Mouse (Mus musculus): ENCODE measurements around the gene Lipn. TPM values are rescaled to one million over a fixed set of nuclear protein-coding genes. Genes with fewer than 3 reads are reported as not detected.

The Lipn gene
- not detected in 2 replicates for polyA plus RNA-seq (2015; fragmentation: Nextera tagmentation; extraction: Ambion mirVana)

DNA sequence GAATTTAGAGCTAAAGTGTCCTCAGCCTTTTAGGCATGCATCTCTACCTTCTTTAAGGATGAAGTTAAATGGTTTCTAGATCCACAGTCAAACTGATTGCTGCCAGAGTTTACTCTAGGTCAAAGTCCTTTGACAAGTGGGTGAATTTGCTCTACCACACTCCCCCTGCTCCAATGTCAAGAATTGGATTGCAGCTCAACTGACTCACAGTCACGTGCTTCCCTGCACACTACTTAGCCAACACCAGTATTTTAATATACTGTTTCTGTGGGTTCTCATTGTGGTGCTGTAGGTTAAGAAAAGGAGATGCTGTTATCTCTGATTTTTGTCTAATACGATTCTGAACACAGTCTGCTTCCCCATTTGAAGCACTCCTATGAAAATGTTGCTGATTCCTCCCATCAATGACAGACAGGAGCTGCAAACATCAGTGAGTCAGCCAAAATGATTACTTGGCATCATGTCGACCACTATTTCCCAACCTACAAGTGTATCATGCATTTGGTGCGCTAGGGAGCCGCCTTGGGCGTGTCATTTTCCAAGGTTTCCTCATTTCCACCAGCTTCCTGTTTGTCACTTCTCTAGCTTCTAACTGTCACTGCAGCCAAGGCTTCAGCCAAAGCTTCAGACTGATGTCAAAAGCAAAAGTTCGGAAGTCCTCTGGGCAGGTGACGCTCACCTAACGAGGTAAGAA lies at the start of gene Lipn:
TSS of gene Lipn (plus strand) at position 580 of the 694 bp plus-strand sequence.
- Histone ChIP-seq H3K36me3 (no peaks in the 10 kb centered on the region), H3K4me1 (replicated peaks) (no peaks in the 10 kb centered on the region), H3K4me2 (no peak within 1 kb of the TSS), H3K27ac (no peak within 1 kb of the TSS), H3K9me3 (replicated peaks) (no peaks in the 10 kb centered on the region), H3K9ac (no peak within 1 kb of the TSS), H3K4me3 (replicated peaks) (no peak within 1 kb of the TSS), H3K27me3 (no peaks in the 10 kb centered on the region)
- DNase-seq (no peak), ATAC-seq (ENCODE audit: low read depth) (no peak)
- WGBS (ENCODE audit: insufficient replicate concordance): 64% methylated on average over 9 of the region's 9 CpGs

DNA sequence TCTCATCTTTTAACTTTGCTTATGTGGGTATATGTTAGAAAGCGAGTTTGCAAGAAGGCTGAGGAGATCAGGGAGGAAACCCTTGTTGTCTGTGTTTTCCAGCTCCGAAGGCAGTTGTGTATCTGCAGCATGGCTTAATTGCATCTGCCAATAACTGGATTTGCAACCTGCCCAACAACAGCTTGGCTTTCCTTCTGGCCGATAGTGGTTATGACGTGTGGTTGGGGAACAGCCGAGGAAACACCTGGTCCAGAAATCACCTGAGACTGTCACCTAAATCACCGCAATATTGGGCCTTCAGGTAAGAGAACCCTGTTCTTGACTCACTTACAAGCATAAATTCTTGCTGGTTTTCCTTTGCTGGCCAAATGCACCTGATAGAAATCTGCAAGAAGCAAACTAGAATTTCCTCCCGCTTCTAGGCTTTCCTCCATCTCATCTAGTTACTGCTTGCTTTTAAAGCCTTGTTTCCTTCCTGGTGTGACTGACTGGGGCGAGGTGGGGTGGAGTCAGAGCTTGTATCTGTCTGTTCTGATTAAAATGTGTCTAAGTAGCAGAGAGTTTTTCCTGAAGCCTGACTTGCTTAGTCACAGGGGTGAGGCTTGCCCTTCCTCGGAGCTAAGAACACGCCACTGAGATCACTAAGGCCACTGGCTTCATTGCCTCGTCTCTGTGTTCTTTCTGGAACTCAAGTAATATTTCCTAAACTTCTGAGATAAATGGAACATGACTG lies 45.6 kb upstream of the Lipn start:
- Histone ChIP-seq H3K27me3 (no peaks in the 10 kb centered on the region), H3K4me3 (replicated peaks) (no peak overlapping the region), H3K9ac (no peak overlapping the region), H3K36me3 (no peaks in the 10 kb centered on the region), H3K9me3 (replicated peaks) (no peaks in the 10 kb centered on the region), H3K4me2 (no peak overlapping the region), H3K27ac (no peak overlapping the region), H3K4me1 (replicated peaks) (no peaks in the 10 kb centered on the region)
- ATAC-seq (ENCODE audit: low read depth) (no peak), DNase-seq (no peak)
- 64% methylated on average over 11 of the region's 11 CpGs for WGBS (ENCODE audit: insufficient replicate concordance)

DNA sequence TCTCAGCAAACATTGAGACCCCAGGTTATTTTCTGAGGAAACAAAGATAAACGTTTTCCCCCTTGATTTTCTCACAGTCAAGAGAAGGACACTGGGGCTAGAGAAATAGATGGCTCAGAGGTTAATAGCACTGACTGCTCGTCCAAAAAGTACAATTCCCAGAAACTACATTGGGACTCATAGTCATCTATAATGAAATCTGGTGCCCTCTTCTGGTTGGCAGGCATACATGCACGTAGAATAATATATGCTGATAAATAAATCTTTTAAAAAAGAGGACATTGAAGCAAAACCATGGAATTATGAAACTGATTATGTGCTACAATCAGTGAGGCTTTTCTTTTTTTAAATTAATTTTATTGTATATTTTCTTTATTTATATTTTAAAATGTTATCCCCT lies 44.4 kb upstream of the Lipn start:
- 27% methylated on average over 3 of the region's 3 CpGs for WGBS (ENCODE audit: insufficient replicate concordance)
- no peaks in the 10 kb centered on the region for H3K36me3 ChIP-seq
- DNase-seq (no peak), ATAC-seq (ENCODE audit: low read depth) (no peak)
- H3K4me1 ChIP-seq (replicated peaks): no peaks in the 10 kb centered on the region
- no peaks in the 10 kb centered on the region for H3K9me3 ChIP-seq (replicated peaks)
- H3K9ac ChIP-seq: no peak overlapping the region
- no peak overlapping the region for H3K4me3 ChIP-seq (replicated peaks)
- no peak overlapping the region for H3K4me2 ChIP-seq
- H3K27ac ChIP-seq: no peak overlapping the region
- no peaks in the 10 kb centered on the region for H3K27me3 ChIP-seq

DNA sequence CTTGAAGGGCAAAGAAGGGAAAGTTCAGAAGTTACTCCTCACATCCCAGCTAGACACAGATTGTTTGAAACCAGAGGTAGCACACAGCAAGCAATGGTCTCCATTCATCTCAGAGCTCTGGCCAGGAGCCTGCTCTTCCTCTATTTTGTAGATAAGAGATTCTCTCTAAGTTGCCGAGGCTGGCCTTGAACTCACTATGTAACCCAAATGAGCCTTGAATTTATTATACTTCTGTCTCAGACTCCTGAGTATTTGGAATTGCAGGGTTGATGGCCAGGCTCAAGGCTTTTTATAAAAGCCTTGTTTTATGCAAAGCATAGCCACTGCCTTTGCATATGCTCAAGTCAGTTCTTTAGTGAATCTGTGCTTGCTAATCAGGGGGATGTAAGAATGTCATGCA lies 27.4 kb upstream of the Lipn start:
- DNase-seq (no peak), ATAC-seq (ENCODE audit: low read depth) (no peak)
- no peaks in the 10 kb centered on the region for H3K36me3 ChIP-seq
- H3K4me2 ChIP-seq: no peak overlapping the region
- WGBS (ENCODE audit: insufficient replicate concordance): 50% methylated on average over 1 of the region's 1 CpGs
- no peaks in the 10 kb centered on the region for H3K9me3 ChIP-seq (replicated peaks)
- no peak overlapping the region for H3K9ac ChIP-seq
- no peak overlapping the region for H3K4me3 ChIP-seq (replicated peaks)
- no peaks in the 10 kb centered on the region for H3K27me3 ChIP-seq
- no peaks in the 10 kb centered on the region for H3K4me1 ChIP-seq (replicated peaks)
- H3K27ac ChIP-seq: no peak overlapping the region

DNA sequence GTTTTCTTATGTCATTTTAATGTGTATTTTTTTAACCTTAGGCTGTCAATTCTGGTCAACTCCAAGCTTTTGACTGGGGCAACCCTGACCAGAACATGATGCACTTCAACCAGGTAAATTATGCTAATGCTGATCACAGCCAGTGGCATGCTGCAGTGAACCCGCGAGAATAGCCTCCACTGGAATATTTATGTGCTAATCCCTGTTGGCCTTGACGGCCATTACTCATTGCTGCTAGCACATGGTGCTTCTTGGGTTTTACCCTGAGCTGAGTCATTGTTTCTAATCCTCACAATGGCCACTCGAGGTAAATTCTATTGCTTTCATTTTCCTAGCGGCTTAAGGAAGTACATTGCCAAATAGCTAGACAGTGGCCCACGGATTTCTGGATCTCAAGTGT lies 24.1 kb upstream of the Lipn start:
- Histone ChIP-seq H3K4me2 (no peak overlapping the region), H3K27ac (no peak overlapping the region), H3K9me3 (replicated peaks) (no peaks in the 10 kb centered on the region), H3K9ac (no peak overlapping the region), H3K27me3 (no peaks in the 10 kb centered on the region), H3K4me1 (replicated peaks) (no peaks in the 10 kb centered on the region), H3K36me3 (no peaks in the 10 kb centered on the region), H3K4me3 (replicated peaks) (no peak overlapping the region)
- no peak for DNase-seq
- no peak for ATAC-seq (ENCODE audit: low read depth)
- WGBS (ENCODE audit: insufficient replicate concordance): 55% methylated on average over 6 of the region's 6 CpGs

DNA sequence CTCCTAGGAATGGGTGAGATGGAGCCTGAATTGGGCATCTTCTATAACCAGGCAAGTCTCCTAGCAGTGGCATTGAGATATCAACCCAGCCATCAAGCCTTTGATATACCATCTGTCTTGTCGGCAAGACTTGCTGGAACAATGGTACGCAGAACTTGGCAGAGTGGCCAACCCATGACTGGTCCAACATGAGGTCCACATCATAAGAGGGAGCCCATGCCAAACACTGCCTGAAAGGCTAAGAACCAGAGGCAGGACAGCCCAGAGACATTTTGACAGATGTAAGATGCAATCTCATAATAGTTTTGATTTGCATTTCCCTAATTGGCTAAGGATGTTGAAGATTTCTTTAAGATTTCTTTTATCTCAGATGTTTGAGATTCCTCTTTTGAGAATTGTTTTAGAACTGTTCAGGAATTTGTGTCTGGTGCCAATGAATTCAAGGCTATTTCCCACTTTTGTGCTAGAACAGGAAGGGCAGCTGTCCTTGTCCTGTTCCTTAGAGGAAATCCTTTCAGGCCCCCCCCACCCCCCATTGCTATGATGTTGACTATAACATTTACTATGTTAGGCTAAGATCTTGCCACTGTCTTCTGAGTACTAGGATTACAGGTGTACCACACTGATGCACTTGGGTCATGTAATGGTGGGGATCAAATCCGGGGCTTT lies 17.7 kb upstream of the Lipn start:
- Histone ChIP-seq H3K9ac (no peak overlapping the region), H3K4me3 (replicated peaks) (no peak overlapping the region), H3K4me2 (no peak overlapping the region), H3K27me3 (no peaks in the 10 kb centered on the region), H3K36me3 (no peaks in the 10 kb centered on the region), H3K4me1 (replicated peaks) (no peaks in the 10 kb centered on the region), H3K27ac (no peak overlapping the region), H3K9me3 (replicated peaks) (no peaks in the 10 kb centered on the region)
- ATAC-seq (ENCODE audit: low read depth) (no peak), DNase-seq (no peak)
- WGBS (ENCODE audit: insufficient replicate concordance): 69% methylated on average over 3 of the region's 3 CpGs

DNA sequence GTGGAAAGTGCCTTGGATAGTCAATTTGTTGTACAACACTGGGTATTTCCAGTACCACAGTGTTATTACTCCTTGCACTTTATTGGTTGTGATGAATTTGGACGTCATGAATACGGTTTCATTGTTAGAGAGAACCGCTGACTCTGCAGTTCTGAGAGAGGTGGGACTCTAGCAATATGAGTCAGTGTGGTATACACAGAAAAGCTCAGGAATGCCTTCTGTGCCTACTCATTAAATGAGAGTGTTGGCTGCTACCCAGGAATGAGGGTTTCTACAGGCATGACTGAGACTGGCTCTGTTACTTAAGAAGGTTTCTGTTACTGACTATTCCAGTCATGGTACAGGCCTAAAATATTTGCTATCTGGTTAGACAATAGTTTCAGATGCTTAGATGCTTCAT lies 15.7 kb upstream of the Lipn start:
- no peaks in the 10 kb centered on the region for H3K4me1 ChIP-seq (replicated peaks)
- DNase-seq (no peak), ATAC-seq (ENCODE audit: low read depth) (no peak)
- no peaks in the 10 kb centered on the region for H3K36me3 ChIP-seq
- WGBS (ENCODE audit: insufficient replicate concordance): 70% methylated on average over 3 of the region's 3 CpGs
- H3K9ac ChIP-seq: no peak overlapping the region
- H3K4me3 ChIP-seq (replicated peaks): no peak overlapping the region
- no peak overlapping the region for H3K4me2 ChIP-seq
- no peak overlapping the region for H3K27ac ChIP-seq
- H3K9me3 ChIP-seq (replicated peaks): no peaks in the 10 kb centered on the region
- H3K27me3 ChIP-seq: no peaks in the 10 kb centered on the region

DNA sequence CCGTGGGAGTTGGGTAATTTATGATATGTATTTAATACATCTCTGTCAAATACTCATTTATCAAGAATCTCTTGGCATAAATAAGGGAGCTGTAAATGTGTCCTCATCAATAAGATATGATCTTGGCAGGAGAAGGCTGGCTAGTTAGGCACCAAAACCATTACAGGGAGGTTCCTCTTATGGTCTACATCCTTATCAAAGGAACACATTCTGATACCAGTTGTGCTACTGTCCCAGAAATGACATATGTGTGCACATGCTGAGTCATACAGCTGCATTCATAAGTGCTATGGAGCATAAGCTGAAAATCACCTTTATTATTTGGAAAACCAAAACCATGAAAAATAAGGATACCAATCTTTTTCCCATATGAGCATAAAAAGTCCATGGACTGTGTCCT lies 3.6 kb upstream of the Lipn start:
- H3K27ac ChIP-seq: no peak overlapping the region
- H3K36me3 ChIP-seq: no peaks in the 10 kb centered on the region
- 37% methylated on average over 1 of the region's 1 CpGs for WGBS (ENCODE audit: insufficient replicate concordance)
- no peak overlapping the region for H3K4me3 ChIP-seq (replicated peaks)
- H3K4me1 ChIP-seq (replicated peaks): no peaks in the 10 kb centered on the region
- DNase-seq: no peak
- H3K9me3 ChIP-seq (replicated peaks): no peaks in the 10 kb centered on the region
- no peak for ATAC-seq (ENCODE audit: low read depth)
- no peak overlapping the region for H3K9ac ChIP-seq
- H3K27me3 ChIP-seq: no peaks in the 10 kb centered on the region
- no peak overlapping the region for H3K4me2 ChIP-seq

DNA sequence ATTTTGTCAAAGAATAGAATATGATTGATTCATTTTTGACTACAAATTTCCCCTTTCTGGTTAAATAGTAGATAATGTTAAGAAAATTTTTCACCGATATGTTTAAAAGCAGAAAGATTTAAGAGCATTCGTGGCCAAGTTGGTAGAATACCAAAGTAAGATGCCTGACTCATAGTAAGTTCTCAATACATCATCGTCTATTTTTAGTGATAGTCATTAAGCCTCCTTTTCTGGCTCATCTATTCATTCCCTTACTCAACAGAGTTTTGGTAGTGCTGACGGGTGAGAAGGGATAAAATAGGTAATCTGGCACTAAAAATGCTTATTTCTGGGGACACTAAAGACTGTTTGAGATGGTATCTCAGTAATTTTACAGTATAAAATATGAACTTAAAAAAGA lies 3.1 kb upstream of the Lipn start:
- no peak overlapping the region for H3K27ac ChIP-seq
- H3K4me3 ChIP-seq (replicated peaks): no peak overlapping the region
- WGBS (ENCODE audit: insufficient replicate concordance): 61% methylated on average over 4 of the region's 4 CpGs
- no peak overlapping the region for H3K9ac ChIP-seq
- no peaks in the 10 kb centered on the region for H3K36me3 ChIP-seq
- DNase-seq (no peak), ATAC-seq (ENCODE audit: low read depth) (no peak)
- H3K4me1 ChIP-seq (replicated peaks): no peaks in the 10 kb centered on the region
- no peak overlapping the region for H3K4me2 ChIP-seq
- no peaks in the 10 kb centered on the region for H3K9me3 ChIP-seq (replicated peaks)
- H3K27me3 ChIP-seq: no peaks in the 10 kb centered on the region

DNA sequence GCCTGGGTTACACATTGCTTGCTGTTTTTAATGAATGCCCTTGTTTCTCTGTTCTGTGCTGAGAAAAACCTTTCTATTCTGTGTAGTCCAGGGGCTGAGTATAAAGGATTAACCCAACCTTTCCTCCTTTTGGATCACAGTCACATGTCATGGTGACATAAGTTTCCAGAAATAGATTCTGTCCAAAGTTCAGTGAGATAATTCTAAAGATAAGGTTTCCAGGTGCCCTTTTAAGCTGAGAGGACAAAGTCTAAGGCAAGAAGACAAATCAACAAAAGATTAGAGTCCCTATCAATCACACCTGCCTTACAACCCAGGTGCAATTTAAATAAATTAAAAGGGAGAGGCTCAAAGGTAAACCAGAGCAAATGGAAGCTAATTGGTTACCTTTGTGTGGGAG lies 7.1 kb downstream of the Lipn start:
- Histone ChIP-seq H3K9ac (no peak overlapping the region), H3K27me3 (no peaks in the 10 kb centered on the region), H3K9me3 (replicated peaks) (no peaks in the 10 kb centered on the region), H3K4me1 (replicated peaks) (no peaks in the 10 kb centered on the region), H3K4me2 (no peak overlapping the region), H3K4me3 (replicated peaks) (no peak overlapping the region), H3K27ac (no peak overlapping the region), H3K36me3 (no peaks in the 10 kb centered on the region)
- DNase-seq (no peak), ATAC-seq (ENCODE audit: low read depth) (no peak)

DNA sequence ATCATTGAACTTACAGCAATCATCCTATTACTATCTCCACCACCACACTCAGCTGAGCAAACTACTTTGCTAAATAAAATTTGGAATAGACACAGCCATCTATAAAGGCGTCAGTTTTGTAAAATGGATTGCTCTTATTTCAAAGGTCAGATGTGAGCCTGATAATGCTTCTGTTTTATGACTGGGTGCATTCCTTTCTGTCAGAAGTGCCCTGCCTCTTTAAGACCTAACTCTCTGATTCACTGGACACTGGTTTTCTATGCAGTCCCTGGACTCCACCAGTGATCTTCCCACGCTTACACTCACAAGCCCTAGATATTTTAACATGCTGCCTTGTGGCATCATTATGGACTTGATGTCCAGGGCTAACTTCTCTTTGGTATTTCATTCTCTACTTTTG lies 11.0 kb downstream of the Lipn start:
- no peak overlapping the region for H3K27ac ChIP-seq
- DNase-seq (no peak), ATAC-seq (ENCODE audit: low read depth) (no peak)
- H3K9ac ChIP-seq: no peak overlapping the region
- H3K9me3 ChIP-seq (replicated peaks): no peaks in the 10 kb centered on the region
- no peaks in the 10 kb centered on the region for H3K4me1 ChIP-seq (replicated peaks)
- no peak overlapping the region for H3K4me3 ChIP-seq (replicated peaks)
- 57% methylated on average over 2 of the region's 2 CpGs for WGBS (ENCODE audit: insufficient replicate concordance)
- H3K4me2 ChIP-seq: no peak overlapping the region
- H3K36me3 ChIP-seq: no peaks in the 10 kb centered on the region
- H3K27me3 ChIP-seq: no peaks in the 10 kb centered on the region
